In genomic region chr9:107298059-107298780, GRCm38 (mm10) we compare ENCODE assay signal across 7 mouse cellular contexts. TPM values are rescaled to one million over a fixed set of nuclear protein-coding genes. Genes with fewer than 3 reads are reported as not detected.
A peak's percentile ranks its signal among the peaks of the same experiment; 100 is the strongest.
DNase-seq lines count a peak whose midpoint lies in the region; ATAC-seq and TF ChIP-seq lines count a peak whose summit lies in the region.

No protein-coding gene starts in this region.

- peaks cover 16% of the 10 kb centered on the region for H3K36me3 ChIP-seq in forebrain, embryonic 10.5 days (replicated peaks)
- peaks cover 30% of the 10 kb centered on the region for H3K36me3 ChIP-seq in intestine, postnatal 0 days (ENCODE audit: control insufficient read depth, insufficient read depth)
- H3K36me3 ChIP-seq in lung, embryonic 14.5 days (ENCODE audit: insufficient read depth): peaks cover 23% of the 10 kb centered on the region

- H3K27ac ChIP-seq in forebrain, embryonic 10.5 days: no peak overlapping the region
- peak overlapping the region; percentile 50 for H3K27ac ChIP-seq in intestine, postnatal 0 days (ENCODE audit: low read depth, low read length)
- H3K27ac ChIP-seq in lung, embryonic 14.5 days (ENCODE audit: low read depth): peak overlapping the region; percentile 9; the same call in 1 of the 2 replicates

- H3K9ac ChIP-seq in intestine, postnatal 0 days (ENCODE audit: low read depth, low read length): no peak overlapping the region
- no peak overlapping the region for H3K9ac ChIP-seq in lung, embryonic 14.5 days

- peaks cover 31% of the 10 kb centered on the region for H3K27me3 ChIP-seq in forebrain, embryonic 10.5 days (ENCODE audit: poor library complexity, severe bottlenecking)
- H3K27me3 ChIP-seq in intestine, postnatal 0 days (replicated peaks; ENCODE audit: control insufficient read depth, insufficient read depth, low read length): no peaks in the 10 kb centered on the region
- H3K27me3 ChIP-seq in lung, embryonic 14.5 days (ENCODE audit: insufficient read depth, low read length): no peaks in the 10 kb centered on the region

- 84% methylated on average over 8 of the region's 8 CpGs for WGBS in forebrain, embryonic 10.5 days
- 45% methylated on average over 8 of the region's 8 CpGs for WGBS in intestine, postnatal 0 days
- 68% methylated on average over 8 of the region's 8 CpGs for WGBS in lung, embryonic 14.5 days

- H3K4me1 ChIP-seq in forebrain, embryonic 10.5 days: peaks cover 32% of the 10 kb centered on the region
- peaks cover 6% of the 10 kb centered on the region; the same call in 1 of the 2 replicates for H3K4me1 ChIP-seq in intestine, postnatal 0 days (replicated peaks; ENCODE audit: control insufficient read depth, insufficient read depth, low read length)
- H3K4me1 ChIP-seq in lung, embryonic 14.5 days (ENCODE audit: insufficient read depth): peaks cover 12% of the 10 kb centered on the region; the same call in 1 of the 2 replicates

- no peaks in the 10 kb centered on the region for H3K9me3 ChIP-seq in forebrain, embryonic 10.5 days
- H3K9me3 ChIP-seq in intestine, postnatal 0 days (ENCODE audit: control insufficient read depth): no peaks in the 10 kb centered on the region
- no peaks in the 10 kb centered on the region for H3K9me3 ChIP-seq in lung, embryonic 14.5 days (ENCODE audit: low read depth, low read length)

- ATAC-seq in intestine, postnatal 0 days: no peak
- no peak for ATAC-seq in lung, embryonic 14.5 days (ENCODE audit: insufficient read depth)
- no peak for ATAC-seq in cerebellum, adult (ENCODE audit: insufficient number of reproducible peaks, low FRiP score, low TSS enrichment)

- intact Hi-C loops in gastrocnemius, postnatal 36 days (cut with DNase I): loop anchor here (5.0 kb wide), 1 partner anchor 214 kb away; no protein-coding TSS in a partner anchor

- no peak for TF ChIP-seq CTCF in intestine, postnatal 0 days (IDR thresholded peaks at IDR 0.05; ENCODE audit: low read depth)
- no peak for TF ChIP-seq CTCF in lung, embryonic 14.5 days (IDR thresholded peaks at IDR 0.05; ENCODE audit: low read depth)

- DNase-seq in c-Kit-positive CD71-positive TER-119-positive erythroid progenitor cells, embryonic 14.5 days (ENCODE audit: low spot score): peak; percentile 76
- no peak for DNase-seq in forebrain, embryonic 10.5 days (ENCODE audit: extremely low spot score, low spot score)
- DNase-seq in lung, embryonic 14.5 days: no peak
- DNase-seq in natural killer cell, adult 2 months (ENCODE audit: low spot score in 2 of 2): no peak
- DNase-seq in gastrocnemius, postnatal 36 days: no peak

- peak overlapping the region; percentile 73 for H3K4me2 ChIP-seq in intestine, postnatal 0 days (replicated peaks; ENCODE audit: low read depth)
- H3K4me2 ChIP-seq in lung, embryonic 14.5 days: peak overlapping the region; percentile 98

- H3K4me3 ChIP-seq in forebrain, embryonic 10.5 days: peak overlapping the region; percentile 73; the same call in 1 of the 2 replicates
- peak overlapping the region; percentile 51 for H3K4me3 ChIP-seq in intestine, postnatal 0 days (ENCODE audit: low read depth, low read length)
- H3K4me3 ChIP-seq in lung, embryonic 14.5 days (ENCODE audit: low read depth, low read length): peak overlapping the region; percentile 62

RNA-seq across cellular contexts. Expression of gene Cish, which starts 2.4 kb away (rescaled TPM):
- polyA plus RNA-seq in forebrain, embryonic 10.5 days (2016; fragmentation: Nextera tagmentation; extraction: Ambion mirVana): 7.2 and 7.6 TPM in 2 replicates
- 9.4 and 12.1 TPM in 2 replicates for polyA plus RNA-seq in intestine, postnatal 0 days (2015; fragmentation: Nextera tagmentation; extraction: Ambion mirVana)
- 8.5 and 9.2 TPM in 2 replicates for polyA plus RNA-seq in lung, embryonic 14.5 days (2014; fragmentation: Nextera tagmentation; extraction: Ambion mirVana)
- 10 to 100 TPM in 1 of 2 experiments, 1 to 10 TPM in 1; 3.9 to 32.3 TPM for total RNA-seq in gastrocnemius, postnatal 36 days (2021)

RNA-seq across cellular contexts. Expression of gene Mapkapk3, which starts 8.5 kb away (rescaled TPM):
- polyA plus RNA-seq in forebrain, embryonic 10.5 days (2016; fragmentation: Nextera tagmentation; extraction: Ambion mirVana): 5.9 and 6.6 TPM in 2 replicates
- polyA plus RNA-seq in intestine, postnatal 0 days (2015; fragmentation: Nextera tagmentation; extraction: Ambion mirVana): 26.2 and 30.4 TPM in 2 replicates
- 7.8 and 8.3 TPM in 2 replicates for polyA plus RNA-seq in lung, embryonic 14.5 days (2014; fragmentation: Nextera tagmentation; extraction: Ambion mirVana)
- 10 to 100 TPM; 28.2 to 31.2 TPM for total RNA-seq in gastrocnemius, postnatal 36 days (2021)

RNA-seq across cellular contexts. Expression of gene Hemk1, which starts 39.9 kb away (rescaled TPM):
- 13.5 and 13.7 TPM in 2 replicates for polyA plus RNA-seq in forebrain, embryonic 10.5 days (2016; fragmentation: Nextera tagmentation; extraction: Ambion mirVana)
- 5.9 and 8.2 TPM in 2 replicates for polyA plus RNA-seq in intestine, postnatal 0 days (2015; fragmentation: Nextera tagmentation; extraction: Ambion mirVana)
- polyA plus RNA-seq in lung, embryonic 14.5 days (2014; fragmentation: Nextera tagmentation; extraction: Ambion mirVana): 9.8 and 11.3 TPM in 2 replicates
- total RNA-seq in gastrocnemius, postnatal 36 days (2021): 10 to 100 TPM in 1 of 2 experiments, 1 to 10 TPM in 1; 9.3 to 11.2 TPM

RNA-seq across cellular contexts. Expression of gene 6430571L13Rik, which starts 42.2 kb away (rescaled TPM):
- polyA plus RNA-seq in forebrain, embryonic 10.5 days (2016; fragmentation: Nextera tagmentation; extraction: Ambion mirVana): 1.0 and 1.6 TPM in 2 replicates
- 0.14 and 0.20 TPM in 2 replicates for polyA plus RNA-seq in intestine, postnatal 0 days (2015; fragmentation: Nextera tagmentation; extraction: Ambion mirVana)
- 0.27 and 0.28 TPM in 2 replicates for polyA plus RNA-seq in lung, embryonic 14.5 days (2014; fragmentation: Nextera tagmentation; extraction: Ambion mirVana)
- total RNA-seq in gastrocnemius, postnatal 36 days (2021): 10 to 100 TPM; 33.5 to 35.9 TPM
